Mouse (Mus musculus) heart, adult 2 months (tissue): ENCODE data around the gene Pdzd8.

Experiments
- CTCF ChIP-seq: fragments of 200-600 bp; IDR thresholded peaks from 2 replicates; pipeline ENCODE4 v1.8.1; 2022; ENCODE audit warnings: antibody characterized with exemption, mild to moderate bottlenecking, moderate library complexity
- POLR2A ChIP-seq: fragments of 200-500 bp; IDR thresholded peaks from 2 replicates; pipeline ENCODE4 v1.6.1; 2011; ENCODE audit warnings: mild to moderate bottlenecking, low read depth, low read length, control low read depth; ENCODE audit not compliant: insufficient read depth

GRCm38 (mm10) chr19:59362646-59363045 is 17.1 kb upstream of the Pdzd8 start:
- TF ChIP-seq CTCF = no peak
- TF ChIP-seq POLR2A = no peak
